Mouse (Mus musculus) forebrain, embryonic 16.5 days (tissue): ENCODE measurements around the gene Rap1gds1. TPM values are rescaled to one million over a fixed set of nuclear protein-coding genes. Genes with fewer than 3 reads are reported as not detected.

Experiments
- ATAC-seq: fragments of 200-750 bp; cut with Nextera tagmentation; 2 replicates; pipeline ENCODE4 v1.8.0; 2017; ENCODE audit warnings: mild to moderate bottlenecking, moderate library complexity
- H3K27ac ChIP-seq: fragments of 300-500 bp; sonication (generic); 2 replicates; pipeline ENCODE4 v1.5.1; 2014; ENCODE audit warnings: low read length, control low read depth
- H3K27me3 ChIP-seq: fragments of 300-500 bp; sonication (generic); replicated peaks from 2 replicates; pipeline ENCODE4 v1.6.1; 2014; ENCODE audit warnings: low read length; ENCODE audit not compliant: control insufficient read depth, insufficient read depth
- H3K36me3 ChIP-seq: fragments of 300-500 bp; sonication (generic); 2 replicates; pipeline ENCODE4 v1.6.1; 2014; ENCODE audit not compliant: control insufficient read depth, insufficient read depth
- H3K4me1 ChIP-seq: fragments of 300-500 bp; sonication (generic); replicated peaks from 2 replicates; pipeline ENCODE4 v1.6.1; 2014; ENCODE audit warnings: low read length; ENCODE audit not compliant: control insufficient read depth, insufficient read depth
- H3K4me2 ChIP-seq: fragments of 300-500 bp; sonication (generic); 2 replicates; pipeline ENCODE4 v1.6.1; 2014; ENCODE audit warnings: mild to moderate bottlenecking, low read length, control low read depth
- H3K4me3 ChIP-seq: fragments of 300-500 bp; sonication (generic); replicated peaks from 2 replicates; pipeline ENCODE4 v1.5.1; 2014; ENCODE audit warnings: mild to moderate bottlenecking, low read length, control low read depth
- H3K9ac ChIP-seq: fragments of 300-500 bp; sonication (generic); replicated peaks from 2 replicates; pipeline ENCODE4 v1.6.1; 2014; ENCODE audit warnings: low read depth, low read length, control low read depth
- H3K9me3 ChIP-seq: fragments of 300-500 bp; sonication (generic); 2 replicates; pipeline ENCODE4 v1.6.1; 2016; ENCODE audit warnings: low read length; ENCODE audit not compliant: control insufficient read depth
- WGBS: fragments of 180-500 bp; shearing (Covaris S2); extraction: QIAGEN DNeasy Blood & Tissue Kit; methylation state at CpG from one replicate; pipeline ENCODE4 v1.1.7; 2014; 5-methylcytosine and 5-hydroxymethylcytosine counted together
- polyA plus RNA-seq: library from polyadenylated mRNA; unstranded; fragments of >200 nt; fragmentation: Nextera tagmentation; extraction: Ambion mirVana; gene quantifications from 2 replicates; pipeline ENCODE4 v1.2.1, GENCODE M21; 2015

Rap1gds1 gene
- polyA plus RNA-seq, 1 experiment from 2014 or later, result 71.0 TPM

DNA sequence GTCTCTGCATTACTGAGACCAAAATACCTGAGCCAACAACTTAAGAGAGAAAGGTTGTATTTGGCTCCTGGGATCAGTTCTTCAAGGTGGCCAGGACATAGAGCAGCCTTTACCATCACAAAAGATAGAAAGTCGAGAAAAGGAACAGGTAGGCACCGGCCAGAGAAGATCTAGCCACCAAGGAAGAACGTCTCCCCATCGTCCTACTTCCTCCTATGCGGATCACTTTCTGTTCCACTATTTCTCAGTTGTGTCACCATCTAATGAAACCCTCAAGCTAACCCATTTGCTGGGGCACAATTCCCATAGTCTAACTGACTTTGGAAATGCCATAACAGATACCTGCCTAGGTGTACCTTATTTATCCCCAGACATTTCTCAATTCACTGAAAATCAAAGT is 24.3 kb upstream of the Rap1gds1 start:
- WGBS, result 93% methylated on average over 5 of the region's 5 CpGs
- no peaks in the 10 kb centered on the region for H3K4me1 ChIP-seq
- H3K9ac ChIP-seq, result no peak overlapping the region
- no peak overlapping the region for H3K27ac ChIP-seq
- no peak overlapping the region for H3K4me2 ChIP-seq
- no peak overlapping the region for H3K4me3 ChIP-seq
- no peak for ATAC-seq
- H3K9me3 ChIP-seq, result no peaks in the 10 kb centered on the region
- H3K27me3 ChIP-seq, result no peaks in the 10 kb centered on the region
- no peaks in the 10 kb centered on the region for H3K36me3 ChIP-seq

- no peak for ATAC-seq
- no peak overlapping the region for H3K4me3 ChIP-seq
These were observed 20.9 kb upstream of the Rap1gds1 start for GRCm38 (mm10) chr3:139095894-139096293.

GRCm38 (mm10) chr3:139088526-139088925 is 13.5 kb upstream of the Rap1gds1 start:
- no peaks in the 10 kb centered on the region for H3K4me1 ChIP-seq
- no peaks in the 10 kb centered on the region for H3K36me3 ChIP-seq
- H3K4me2 ChIP-seq, result no peak overlapping the region
- no peak for ATAC-seq
- H3K9ac ChIP-seq, result no peak overlapping the region
- H3K9me3 ChIP-seq, result peaks cover 4% of the 10 kb centered on the region
- 91% methylated on average over 3 of the region's 3 CpGs for WGBS
- no peaks in the 10 kb centered on the region for H3K27me3 ChIP-seq
- no peak overlapping the region for H3K4me3 ChIP-seq
- no peak overlapping the region for H3K27ac ChIP-seq

More at GRCm38 (mm10) chr3:139095894-139096293, 20.9 kb upstream of the Rap1gds1 start:
- no peaks in the 10 kb centered on the region for H3K4me1 ChIP-seq
- H3K27ac ChIP-seq, result no peak overlapping the region
- no peaks in the 10 kb centered on the region for H3K36me3 ChIP-seq
- H3K27me3 ChIP-seq, result no peaks in the 10 kb centered on the region
- H3K9me3 ChIP-seq, result no peaks in the 10 kb centered on the region
- 63% methylated on average over 7 of the region's 7 CpGs for WGBS
- no peak overlapping the region for H3K4me2 ChIP-seq
- H3K9ac ChIP-seq, result no peak overlapping the region

- Histone ChIP-seq H3K27me3 (no peaks in the 10 kb centered on the region), H3K9me3 (peaks cover 4% of the 10 kb centered on the region), H3K9ac (no peak overlapping the region), H3K4me3 (no peak overlapping the region), H3K27ac (no peak overlapping the region), H3K4me2 (no peak overlapping the region), H3K4me1 (no peaks in the 10 kb centered on the region), H3K36me3 (no peaks in the 10 kb centered on the region)
- ATAC-seq, result no peak
- 88% methylated on average over 5 of the region's 5 CpGs for WGBS
These were observed 9.0 kb upstream of the Rap1gds1 start for GRCm38 (mm10) chr3:139083778-139084539.

DNA sequence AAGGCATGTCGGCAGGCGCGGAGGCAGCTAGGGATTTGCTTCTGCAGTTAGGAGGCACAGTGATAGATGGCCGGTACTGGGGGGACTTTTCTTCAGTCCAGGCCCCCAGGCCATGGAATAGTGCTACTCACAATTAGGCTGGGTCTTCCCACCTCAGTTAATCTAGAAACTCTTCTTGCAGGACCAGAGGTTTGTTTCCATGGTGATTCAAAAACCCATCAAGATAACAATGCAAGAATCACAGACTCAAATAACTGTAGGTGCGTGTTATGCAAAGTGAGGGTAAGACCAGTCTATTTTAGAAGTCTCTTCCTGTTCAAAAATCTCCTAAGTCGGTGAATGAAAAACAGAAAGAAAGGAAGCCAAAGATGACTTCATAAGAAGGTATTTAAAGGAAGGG is 4.8 kb upstream of the Rap1gds1 start:
- no peak for ATAC-seq
- Histone ChIP-seq H3K36me3 (no peaks in the 10 kb centered on the region), H3K27ac (no peak overlapping the region), H3K27me3 (no peaks in the 10 kb centered on the region), H3K4me2 (no peak overlapping the region), H3K9ac (no peak overlapping the region), H3K4me3 (no peak overlapping the region), H3K9me3 (no peaks in the 10 kb centered on the region), H3K4me1 (peaks cover 3% of the 10 kb centered on the region; the same call in 1 of the 2 replicates)
- 87% methylated on average over 6 of the region's 6 CpGs for WGBS

DNA sequence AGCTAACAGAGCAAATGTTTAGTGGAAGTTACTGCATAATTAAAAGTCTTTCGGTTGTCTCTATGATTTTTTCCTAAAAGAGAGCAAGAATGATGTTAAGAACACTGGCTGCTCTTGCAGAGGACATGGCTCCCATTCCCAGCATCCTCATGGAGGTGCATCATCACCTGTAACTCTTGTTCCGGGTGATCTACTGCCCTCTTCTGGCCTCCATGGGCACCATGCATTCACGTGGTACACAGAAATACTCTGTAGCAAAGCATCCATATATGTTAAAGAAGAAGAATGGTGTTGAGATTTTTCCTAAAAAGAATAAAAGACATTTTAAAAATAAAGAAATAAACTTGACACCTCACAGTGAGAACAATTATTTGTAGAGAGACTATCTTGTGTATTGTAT is 3.0 kb upstream of the Rap1gds1 start:
- Histone ChIP-seq H3K27me3 (no peaks in the 10 kb centered on the region), H3K4me1 (peaks cover 7% of the 10 kb centered on the region), H3K4me3 (no peak overlapping the region), H3K36me3 (no peaks in the 10 kb centered on the region), H3K9me3 (no peaks in the 10 kb centered on the region), H3K27ac (no peak overlapping the region), H3K9ac (no peak overlapping the region), H3K4me2 (no peak overlapping the region)
- no peak for ATAC-seq
- 83% methylated on average over 3 of the region's 3 CpGs for WGBS

GRCm38 (mm10) chr3:139076059-139076455 is 1.1 kb upstream of the Rap1gds1 start:
- H3K4me1 ChIP-seq, result peaks cover 7% of the 10 kb centered on the region
- no peaks in the 10 kb centered on the region for H3K9me3 ChIP-seq
- 14% methylated on average over 7 of the region's 7 CpGs for WGBS
- H3K27me3 ChIP-seq, result no peaks in the 10 kb centered on the region
- peak overlapping the region; percentile 73 for H3K4me2 ChIP-seq
- no peaks in the 10 kb centered on the region for H3K36me3 ChIP-seq
- peak overlapping the region; percentile 61 for H3K4me3 ChIP-seq
- H3K9ac ChIP-seq, result peak overlapping the region; percentile 93
- H3K27ac ChIP-seq, result no peak overlapping the region; the same call in 1 of the 2 replicates
- no peak for ATAC-seq

- peak; percentile 98 for ATAC-seq
- Histone ChIP-seq H3K4me1 (peaks cover 7% of the 10 kb centered on the region), H3K27me3 (no peaks in the 10 kb centered on the region), H3K27ac (peak overlapping the region; percentile 97), H3K4me3 (peak overlapping the region; percentile 61), H3K9ac (peak overlapping the region; percentile 93), H3K36me3 (no peaks in the 10 kb centered on the region), H3K9me3 (no peaks in the 10 kb centered on the region), H3K4me2 (peak overlapping the region; percentile 73)
- WGBS, result under 1% methylated on average over 59 of the region's 72 CpGs
These were observed 495 bp upstream of the Rap1gds1 start for GRCm38 (mm10) chr3:139075333-139076058.

DNA sequence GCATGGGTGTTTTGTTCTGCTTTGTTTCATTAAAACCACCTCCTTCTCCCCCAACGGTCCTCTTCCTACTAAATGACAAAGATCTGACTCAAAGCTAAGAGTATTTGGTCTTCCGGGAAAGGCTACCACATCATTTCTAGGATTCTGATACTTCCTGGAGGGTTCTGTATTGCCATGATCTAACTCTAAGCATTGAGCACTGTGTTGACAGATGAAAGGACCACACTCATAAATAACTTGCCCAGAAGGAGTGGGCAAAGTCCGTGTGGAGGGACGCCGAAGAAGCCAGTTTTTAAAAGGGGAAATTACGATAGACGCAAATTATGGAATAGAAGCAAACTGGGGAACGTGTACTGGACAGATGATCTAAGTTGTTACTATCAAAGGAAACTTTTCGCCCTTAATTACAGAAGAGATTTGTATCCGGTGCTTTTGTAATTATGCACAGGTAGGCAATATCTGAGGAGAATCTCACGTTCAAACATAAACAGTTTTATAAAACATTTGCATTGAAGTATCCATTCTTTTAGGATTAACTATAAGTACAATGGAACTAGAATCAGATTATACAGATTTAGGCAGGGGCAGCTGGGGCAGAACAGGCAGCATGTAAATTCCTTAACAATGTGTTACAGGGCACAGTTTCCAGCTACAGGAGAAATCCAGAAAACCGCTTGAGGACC is 1.1 kb downstream of the Rap1gds1 start:
- Histone ChIP-seq H3K4me3 (peak overlapping the region; percentile 61), H3K9me3 (no peaks in the 10 kb centered on the region), H3K4me1 (peaks cover 7% of the 10 kb centered on the region), H3K9ac (peak overlapping the region; percentile 92), H3K27ac (peak overlapping the region; percentile 97), H3K4me2 (peak overlapping the region; percentile 67), H3K36me3 (no peaks in the 10 kb centered on the region), H3K27me3 (no peaks in the 10 kb centered on the region)
- ATAC-seq, result no peak
- WGBS, result 2% methylated on average over 12 of the region's 12 CpGs
